Mouse (Mus musculus): ENCODE measurements around the gene Xrcc1.

DNA sequence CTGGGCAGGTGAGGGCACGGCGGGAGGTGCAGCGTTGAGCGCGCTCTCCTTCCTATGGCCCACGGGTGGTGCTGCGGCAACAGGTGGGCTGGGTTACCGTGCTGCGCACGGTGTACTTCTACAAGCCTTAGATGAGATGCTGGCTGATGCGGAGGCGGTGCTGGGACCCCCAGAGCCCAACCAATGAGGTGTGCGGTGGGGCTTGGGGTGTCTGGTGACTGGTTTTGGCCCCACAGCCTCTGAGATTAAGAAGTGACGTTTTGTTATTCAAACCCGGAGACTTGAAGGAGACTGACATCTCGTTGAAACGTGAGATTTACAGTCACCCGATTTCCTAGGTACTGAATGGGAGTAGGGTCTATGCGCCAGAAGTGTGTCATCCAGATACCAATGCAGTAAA, 11.8 kb upstream of the Xrcc1 start:
- TF ChIP-seq POLR2A (IDR thresholded peaks at IDR 0.05; ENCODE audit: low read depth, low read length): no peak
- no peak for TF ChIP-seq CTCF (IDR thresholded peaks at IDR 0.05; ENCODE audit: extremely low read depth, insufficient read depth, insufficient read length, insufficient replicate concordance)

Data from spleen, adult 2 months (tissue).